Mouse (Mus musculus) stomach, postnatal 0 days (tissue): Measurements from ENCODE around the gene Baiap2l2.

Experiments used
- CTCF ChIP-seq: IDR thresholded peaks from 2 replicates; pipeline ENCODE4 v1.5.1; 2016; ENCODE audit warnings: antibody characterized with exemption, low read depth, mild to moderate bottlenecking, moderate library complexity
- EP300 ChIP-seq: optimal IDR thresholded peaks from 2 replicates; pipeline ENCODE3; 2016; ENCODE audit warnings: antibody characterized with exemption

DNA sequence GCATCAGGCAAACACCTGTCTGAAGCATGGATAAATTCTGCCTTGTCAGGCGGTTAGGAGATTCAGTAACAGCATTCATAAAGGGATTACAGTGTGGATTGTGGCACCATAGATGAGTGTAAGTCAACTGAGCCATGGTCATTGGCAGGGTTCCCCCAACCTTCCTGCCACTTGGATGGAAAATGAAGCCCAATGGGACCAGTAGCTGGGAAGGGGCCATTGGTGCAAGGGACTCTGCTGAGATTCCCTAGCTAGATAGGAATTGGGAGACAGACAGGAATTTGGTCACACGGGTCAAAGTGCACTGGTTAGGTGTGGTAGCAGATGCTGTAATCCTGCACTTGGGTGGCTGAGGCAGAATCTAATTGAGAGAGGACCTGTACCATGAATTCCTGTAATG is 35.1 kb downstream of the Baiap2l2 start:
- TF ChIP-seq CTCF (no peak), EP300 (no peak)
